In the genomic region with DNA sequence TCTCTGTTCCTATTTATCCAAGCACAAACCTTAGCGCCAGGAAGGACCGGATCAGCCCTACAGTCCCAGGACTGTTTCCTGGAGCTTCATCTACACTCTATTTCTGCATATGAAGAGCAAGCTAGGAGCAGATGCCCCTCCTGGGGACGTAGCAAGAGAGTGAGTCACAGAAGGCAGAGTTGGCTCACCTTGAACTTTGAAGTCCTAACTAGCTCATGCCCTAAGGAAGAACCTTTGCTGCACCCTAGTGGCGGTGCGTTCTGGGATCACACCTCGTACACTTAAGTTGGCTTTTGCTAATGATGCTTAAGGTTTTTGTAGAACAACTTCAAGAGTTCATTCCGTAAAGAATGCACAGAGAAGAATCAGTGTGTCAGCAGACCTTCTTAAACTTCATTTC, we compare ENCODE assay signal across 7 mouse cellular contexts. TPM values are rescaled to one million over a fixed set of nuclear protein-coding genes. Genes with fewer than 3 reads are reported as not detected.
DNase-seq lines count a peak whose midpoint lies in the region; ATAC-seq and TF ChIP-seq lines count a peak whose summit lies in the region.

No protein-coding gene starts in this region.

- no peak overlapping the region for H3K27ac ChIP-seq in layer of hippocampus, adult 2 months
- H3K27ac ChIP-seq in lung, embryonic 14.5 days (ENCODE audit: low read depth): no peak overlapping the region

- H3K4me3 ChIP-seq in layer of hippocampus, adult 2 months: no peak overlapping the region
- H3K4me3 ChIP-seq in G1E (ENCODE audit: low read depth, low read length): no peak overlapping the region
- no peak overlapping the region for H3K4me3 ChIP-seq in lung, embryonic 14.5 days (ENCODE audit: low read depth, low read length)

- peaks cover 4% of the 10 kb centered on the region; the same call in 1 of the 2 replicates for H3K4me1 ChIP-seq in G1E (ENCODE audit: insufficient read depth, low read depth, low read length)
- H3K4me1 ChIP-seq in lung, embryonic 14.5 days (ENCODE audit: insufficient read depth): no peaks in the 10 kb centered on the region

- no peak overlapping the region for H3K4me2 ChIP-seq in lung, embryonic 14.5 days

- H3K9ac ChIP-seq in lung, embryonic 14.5 days: no peak overlapping the region

- ATAC-seq in G1E (ENCODE audit: extremely low read depth, insufficient number of reproducible peaks, low FRiP score, poor library complexity, severe bottlenecking): peak; percentile 40
- no peak for ATAC-seq in lung, embryonic 14.5 days (ENCODE audit: insufficient read depth)

- WGBS in lung, embryonic 14.5 days: 20% methylated on average over 7 of the region's 7 CpGs

- DNase-seq in layer of hippocampus, adult 2 months (ENCODE audit: low spot score in 2 of 2): no peak
- no peak for DNase-seq in layer of hippocampus, adult 9-10 months (ENCODE audit: low spot score)
- no peak for DNase-seq in G1E (ENCODE audit: low spot score)
- peak; percentile 82 for DNase-seq in adrenal gland, postnatal 10 days
- DNase-seq in heart, postnatal 36 days: peak; percentile 24 to 54
- peak; percentile 75 for DNase-seq in lung, embryonic 14.5 days
- peak; percentile 71 for DNase-seq in thymus, postnatal 4 days

- no peaks in the 10 kb centered on the region for H3K9me3 ChIP-seq in G1E (replicated peaks)
- H3K9me3 ChIP-seq in lung, embryonic 14.5 days (ENCODE audit: low read depth, low read length): no peaks in the 10 kb centered on the region

- H3K36me3 ChIP-seq in G1E (replicated peaks): no peaks in the 10 kb centered on the region
- no peaks in the 10 kb centered on the region for H3K36me3 ChIP-seq in lung, embryonic 14.5 days (ENCODE audit: insufficient read depth)

- intact Hi-C loops in heart, postnatal 36 days (cut with DNase I): no loop called here

- peak; percentile 68 for TF ChIP-seq CTCF in layer of hippocampus, adult 2 months (conservative IDR thresholded peaks at IDR 0.05)
- TF ChIP-seq CTCF in G1E (IDR thresholded peaks at IDR 0.05; ENCODE audit: low read depth, low read length): peak; percentile 8; the same call in 1 of the 2 replicates
- peak; percentile 73 for TF ChIP-seq CTCF in lung, embryonic 14.5 days (IDR thresholded peaks at IDR 0.05; ENCODE audit: low read depth)

- peaks cover 7% of the 10 kb centered on the region; the same call in 1 of the 2 replicates for H3K27me3 ChIP-seq in G1E (ENCODE audit: insufficient read depth, low read length)
- no peaks in the 10 kb centered on the region for H3K27me3 ChIP-seq in lung, embryonic 14.5 days (ENCODE audit: insufficient read depth, low read length)

RNA-seq across cellular contexts. Expression of a gene that starts 25.3 kb away (rescaled TPM):
- total RNA-seq in layer of hippocampus, adult 2 months (2021): 10 to 100 TPM; 31.7 to 37.9 TPM
- total RNA-seq in G1E (2014; fragmentation: Nextera tagmentation) (160 and 181 TPM in 2 replicates), G1E (2017) (254 and 274 TPM in 2 replicates)
- polyA plus RNA-seq in G1E (2012): 38.5 and 47.4 TPM in 2 replicates
- 10 to 100 TPM; 43.6 to 48.1 TPM for total RNA-seq in adrenal gland, postnatal 10 days (2021)
- 10 to 100 TPM; 20.8 to 24.0 TPM for total RNA-seq in heart, postnatal 36 days (2021)
- 69.1 and 71.5 TPM in 2 replicates for polyA plus RNA-seq in lung, embryonic 14.5 days (2014; fragmentation: Nextera tagmentation; extraction: Ambion mirVana)

Comparison
In these comparisons a context has a peak if more than half of its experiments do, and no peak if none do; other contexts are left out.
1. DNase-seq: peak in adrenal gland, postnatal 10 days (single experiment), heart, postnatal 36 days (2 of 2), lung, embryonic 14.5 days (single experiment) and thymus, postnatal 4 days (single experiment); none in layer of hippocampus, adult 2 months (0 of 2), layer of hippocampus, adult 9-10 months (single experiment) and G1E (single experiment).
2. CTCF ChIP-seq: peak in every context shown above with its lines; median percentile 73 in lung, embryonic 14.5 days; 68 in layer of hippocampus, adult 2 months; 8 in G1E.